Mouse (Mus musculus) gastrocnemius, adult 8-10 months (tissue): Measurements from ENCODE around the gene Usp21. TPM values are rescaled to one million over a fixed set of nuclear protein-coding genes. Genes with fewer than 3 reads are reported as not detected.

Experiments used
- DNase-seq, 2 experiments: peaks; one replicate each; pipeline ENCODE4 v3.0.0; 2022; ENCODE audit warnings: low spot score in 2 of 2
- total RNA-seq, 4 experiments: library from RNA; stranded (reverse); gene quantifications; 2 replicates each; pipeline ENCODE4 v1.2.4; 2022

The Usp21 gene
- total RNA-seq, 4 experiments from 2014 or later, result 15.3 to 19.3 (median 16.2) TPM

DNA sequence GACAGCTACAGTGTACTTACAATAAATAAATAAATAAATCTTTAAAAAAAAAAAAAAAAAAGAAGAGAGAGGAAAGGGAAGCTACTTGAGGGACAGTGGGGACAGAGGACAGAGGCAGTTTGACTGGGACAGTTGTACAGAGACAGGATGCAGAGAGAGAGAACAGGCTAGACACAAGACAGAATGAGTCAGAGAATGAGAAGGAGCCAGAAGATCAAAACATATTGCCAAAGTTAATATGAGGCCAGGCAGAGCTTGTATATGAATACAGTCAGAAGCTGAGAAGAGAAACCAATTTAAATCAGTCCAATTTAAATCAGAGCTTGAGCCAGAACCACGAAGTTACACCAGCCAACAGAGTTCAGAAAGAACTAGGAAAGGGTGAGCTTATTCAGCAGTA is 19.4 kb downstream of the Usp21 start:
- no peak for DNase-seq

DNA sequence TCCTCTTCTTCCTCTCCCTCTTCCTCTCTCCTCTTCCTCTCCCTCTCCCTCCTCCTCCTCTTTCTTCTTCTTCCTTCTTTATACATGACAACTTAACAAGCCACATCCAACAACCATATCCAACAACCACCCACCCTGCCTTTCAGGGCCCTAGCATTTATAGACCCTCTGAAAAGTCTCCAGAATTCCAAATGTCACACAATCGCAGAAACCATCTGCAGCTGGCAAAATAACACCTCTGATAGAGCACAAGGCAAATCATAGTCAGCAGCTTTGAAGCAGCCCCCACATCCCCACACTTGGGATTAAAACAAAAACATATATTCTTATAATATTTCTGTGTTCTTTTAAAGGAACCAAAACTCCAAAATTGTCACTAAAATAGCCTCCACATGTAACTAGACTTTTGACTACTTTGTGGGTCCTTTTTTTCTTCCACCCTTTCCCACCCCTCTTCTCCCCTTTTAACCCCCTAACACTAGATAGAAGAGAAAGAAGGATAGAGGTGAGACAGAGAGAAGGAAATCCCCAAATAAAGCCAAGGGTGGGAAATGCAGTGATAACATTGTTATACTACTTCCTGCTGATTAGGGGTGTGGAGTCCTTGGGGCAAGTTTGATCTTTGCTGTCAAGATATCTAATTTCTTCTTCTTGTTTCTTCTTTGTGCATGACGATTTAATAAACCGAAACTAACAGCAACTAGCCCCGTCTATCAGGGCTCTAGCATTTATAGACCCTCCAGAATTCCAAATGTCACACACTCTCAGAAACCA is 21.6 kb downstream of the Usp21 start:
- DNase-seq, result no peak

DNA sequence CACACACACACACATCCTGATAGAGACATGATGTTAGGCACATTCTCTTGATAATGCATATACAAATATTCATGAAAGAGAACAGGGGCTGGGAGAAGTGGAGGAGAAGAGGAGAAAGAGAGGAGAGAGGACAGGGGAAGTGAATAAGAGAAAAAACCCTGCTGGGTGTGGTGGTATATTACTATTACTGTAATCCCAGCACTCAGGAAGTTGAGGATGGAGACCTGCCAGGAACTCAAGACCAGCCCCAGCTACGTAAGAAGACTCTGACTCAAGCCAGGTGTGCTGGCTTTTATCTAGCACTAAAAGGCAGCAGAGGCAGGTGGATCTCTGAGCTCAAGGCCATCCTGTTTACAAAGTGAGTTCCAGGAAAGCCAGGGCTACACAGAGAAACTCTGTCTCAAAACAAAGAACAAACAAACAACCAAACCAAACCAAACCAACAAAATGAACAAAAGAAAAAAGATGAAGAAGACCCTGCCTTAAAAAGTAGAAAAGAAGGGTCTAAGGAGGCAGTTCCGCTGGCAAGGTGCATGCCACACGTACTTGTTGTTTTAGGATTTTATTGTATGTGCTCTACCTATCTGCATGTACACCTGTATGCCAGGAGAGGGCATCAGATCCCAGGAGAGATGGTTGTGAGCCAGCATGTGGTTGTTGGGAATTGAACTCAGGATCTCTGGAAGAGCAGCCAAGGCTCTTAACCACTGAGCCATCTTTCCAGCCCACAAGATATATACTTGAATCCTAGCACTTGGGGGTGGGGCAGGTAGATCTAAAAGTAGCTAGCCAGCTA is 23.9 kb downstream of the Usp21 start:
- no peak for DNase-seq

DNA sequence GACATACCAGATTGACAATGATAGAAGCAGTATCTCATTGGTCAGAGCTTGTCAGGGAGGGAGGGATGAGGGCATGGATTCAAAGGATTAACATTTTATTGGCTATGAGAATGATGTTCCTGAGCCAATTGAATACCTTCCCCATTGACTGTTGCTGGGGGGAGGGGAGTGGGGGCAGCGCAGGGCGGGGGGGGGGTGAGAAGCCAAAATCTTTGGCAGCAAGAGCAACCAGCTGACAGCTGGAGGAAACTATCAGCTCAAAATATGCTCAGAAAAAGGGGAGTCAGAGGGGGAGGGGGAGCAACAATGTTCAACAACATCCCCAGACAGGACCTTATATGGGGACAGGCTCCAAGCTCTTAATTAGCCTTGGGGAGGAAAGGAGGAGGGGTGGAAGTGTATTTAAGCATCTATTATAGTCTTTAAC is 24.6 kb downstream of the Usp21 start:
- DNase-seq, result no peak

DNA sequence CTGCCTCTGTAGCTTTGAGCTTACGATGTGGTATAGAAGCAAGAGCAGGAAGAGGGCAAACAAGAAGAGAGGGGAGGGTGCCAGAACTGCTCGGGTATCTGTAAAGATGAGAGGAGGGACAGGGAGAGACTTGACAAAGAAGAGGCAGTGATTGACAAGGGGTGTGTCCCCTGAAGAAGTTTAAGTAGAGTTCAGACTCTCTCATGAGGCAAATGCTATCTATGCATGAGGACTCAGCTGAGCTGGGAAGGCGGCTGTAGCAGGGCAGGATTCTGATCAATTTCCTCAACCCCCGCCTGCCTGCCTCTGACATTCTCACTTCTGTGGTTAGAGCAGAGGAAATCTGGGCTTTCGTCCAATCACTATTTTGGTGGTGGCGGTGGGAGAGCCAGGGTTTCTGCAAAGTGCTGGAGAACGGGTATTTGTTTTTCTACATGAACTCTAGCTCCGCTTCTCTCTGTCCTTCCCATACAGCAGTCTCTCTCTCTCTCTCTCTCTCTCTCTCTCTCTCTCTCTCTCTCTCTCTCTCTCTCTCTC is 25.1 kb downstream of the Usp21 start:
- peak; percentile 39 to 56 for DNase-seq

DNA sequence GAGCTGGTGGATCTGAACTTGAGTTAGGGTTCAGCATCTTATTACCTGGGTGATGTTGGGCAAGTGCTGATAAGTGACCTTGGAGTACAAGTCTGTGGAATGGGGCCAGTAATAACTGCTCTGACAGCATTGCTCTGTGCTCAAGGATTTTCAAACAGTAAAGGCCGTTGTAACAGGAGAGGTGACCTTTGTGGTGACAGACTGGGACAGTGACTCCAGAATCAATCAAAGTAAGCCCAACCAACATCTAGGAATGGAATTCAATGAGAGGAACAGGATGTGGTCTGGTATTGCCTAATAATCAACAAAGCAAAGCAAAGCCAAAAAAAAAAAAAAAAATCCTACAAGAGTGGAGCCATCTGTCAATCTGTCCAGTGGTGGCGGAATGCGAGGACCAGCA is 27.5 kb downstream of the Usp21 start:
- DNase-seq, result no peak

DNA sequence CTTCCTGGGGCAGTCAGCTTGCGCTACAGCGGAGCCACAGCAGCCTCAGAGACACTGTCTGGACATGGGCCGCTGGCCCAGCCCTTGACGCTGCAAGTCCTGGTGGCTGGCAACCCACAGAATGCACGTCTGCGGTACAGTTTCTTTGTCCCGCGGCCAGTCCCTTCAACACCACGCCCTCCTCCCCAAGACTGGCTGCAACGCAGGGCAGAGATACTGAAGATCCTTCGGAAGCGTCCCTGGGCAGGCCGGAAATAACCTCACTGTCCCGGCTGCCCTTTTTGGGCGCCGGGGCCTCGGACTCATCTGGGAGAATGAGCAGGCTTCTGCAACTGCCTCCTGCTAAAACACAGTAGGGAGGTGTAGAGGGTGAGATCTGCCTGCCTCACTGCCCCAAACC is 28.9 kb downstream of the Usp21 start:
- DNase-seq, result no peak

DNA sequence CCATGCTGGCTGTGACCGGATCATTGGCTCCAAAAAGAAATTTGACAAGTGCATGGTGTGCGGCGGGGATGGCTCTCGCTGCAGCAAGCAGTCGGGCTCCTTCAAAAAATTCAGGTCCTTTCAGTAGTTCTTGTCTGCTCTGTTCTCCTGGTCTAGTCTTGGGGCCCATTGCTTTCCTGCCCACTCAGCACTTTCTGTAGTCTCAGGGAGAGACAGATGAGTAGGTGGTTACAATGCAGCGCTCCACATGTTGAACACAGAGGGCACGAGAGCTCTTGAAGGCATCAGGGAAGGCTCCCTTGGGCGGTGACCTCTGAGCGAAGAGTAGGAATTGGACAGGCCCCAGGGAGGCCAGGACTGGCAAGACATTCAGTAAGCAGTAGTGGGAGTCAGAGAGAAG is 30.0 kb downstream of the Usp21 start:
- DNase-seq, result no peak

DNA sequence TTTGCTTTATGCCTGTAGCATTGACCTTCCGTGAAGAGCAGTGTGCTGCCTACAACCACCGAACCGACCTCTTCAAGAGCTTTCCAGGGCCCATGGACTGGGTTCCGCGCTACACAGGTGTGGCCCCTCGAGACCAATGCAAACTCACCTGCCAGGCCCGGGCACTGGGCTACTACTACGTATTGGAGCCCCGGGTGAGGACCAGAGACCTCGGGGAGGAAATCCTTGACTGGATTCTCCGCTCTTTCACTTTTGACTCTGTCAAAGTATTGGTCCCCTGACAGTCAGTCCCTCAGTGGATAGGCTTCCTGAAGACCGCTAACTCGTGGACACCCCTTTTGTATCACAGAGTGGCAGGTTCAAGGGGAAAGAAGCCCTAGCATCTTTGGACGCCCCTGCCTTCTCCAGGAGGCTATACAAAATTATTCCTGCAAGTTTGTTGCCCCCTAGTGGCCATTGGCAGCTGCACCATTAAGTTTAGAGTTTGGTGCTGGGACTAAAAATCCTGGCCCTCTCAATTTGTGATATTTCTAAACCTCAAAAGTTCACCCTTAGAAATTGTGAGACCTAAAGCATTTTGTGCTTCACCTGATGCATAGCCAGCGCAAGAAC is 30.7 kb downstream of the Usp21 start:
- peak; percentile 40 to 50 for DNase-seq

DNA sequence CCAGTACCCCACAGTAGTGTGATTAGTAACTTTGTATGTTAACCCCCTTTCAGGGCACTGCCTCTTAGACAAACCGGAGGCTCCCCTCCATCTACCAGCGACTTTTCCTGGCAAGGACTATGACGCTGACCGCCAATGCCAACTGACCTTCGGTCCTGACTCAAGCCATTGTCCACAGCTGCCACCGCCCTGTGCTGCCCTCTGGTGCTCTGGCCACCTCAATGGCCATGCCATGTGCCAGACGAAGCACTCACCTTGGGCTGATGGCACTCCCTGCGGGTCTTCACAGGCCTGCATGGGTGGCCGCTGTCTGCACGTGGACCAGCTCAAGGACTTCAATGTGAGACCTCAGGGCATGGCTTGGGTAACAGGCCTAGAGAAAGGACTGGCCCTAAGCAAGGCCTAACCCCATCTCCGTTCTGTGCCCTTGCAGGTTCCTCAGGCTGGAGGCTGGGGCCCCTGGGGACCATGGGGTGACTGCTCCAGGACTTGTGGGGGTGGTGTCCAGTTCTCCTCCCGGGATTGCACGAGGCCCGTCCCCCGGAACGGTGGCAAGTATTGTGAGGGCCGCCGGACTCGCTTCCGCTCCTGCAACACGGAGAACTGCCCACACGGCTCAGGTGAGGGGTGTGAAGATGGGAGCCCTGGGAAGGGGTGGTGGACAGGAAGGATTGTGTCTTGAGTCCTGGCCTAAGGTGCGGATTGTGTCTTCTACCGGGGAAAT is 31.5 kb downstream of the Usp21 start:
- DNase-seq, result no peak

DNA sequence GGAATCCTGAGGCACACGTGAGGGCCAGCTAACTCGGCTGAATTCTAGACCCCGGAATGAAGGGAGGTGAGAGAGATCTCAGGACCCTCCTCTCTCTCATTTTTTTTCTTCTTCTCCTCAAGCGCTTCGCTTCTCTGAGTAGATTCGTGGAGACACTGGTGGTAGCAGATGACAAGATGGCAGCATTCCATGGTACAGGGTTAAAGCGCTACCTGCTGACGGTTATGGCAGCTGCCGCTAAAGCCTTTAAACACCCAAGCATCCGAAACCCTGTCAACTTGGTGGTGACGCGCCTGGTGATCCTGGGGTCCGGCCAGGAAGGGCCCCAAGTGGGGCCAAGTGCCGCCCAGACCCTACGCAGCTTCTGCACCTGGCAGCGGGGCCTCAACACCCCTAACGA is 35.4 kb downstream of the Usp21 start:
- DNase-seq, result no peak

DNA sequence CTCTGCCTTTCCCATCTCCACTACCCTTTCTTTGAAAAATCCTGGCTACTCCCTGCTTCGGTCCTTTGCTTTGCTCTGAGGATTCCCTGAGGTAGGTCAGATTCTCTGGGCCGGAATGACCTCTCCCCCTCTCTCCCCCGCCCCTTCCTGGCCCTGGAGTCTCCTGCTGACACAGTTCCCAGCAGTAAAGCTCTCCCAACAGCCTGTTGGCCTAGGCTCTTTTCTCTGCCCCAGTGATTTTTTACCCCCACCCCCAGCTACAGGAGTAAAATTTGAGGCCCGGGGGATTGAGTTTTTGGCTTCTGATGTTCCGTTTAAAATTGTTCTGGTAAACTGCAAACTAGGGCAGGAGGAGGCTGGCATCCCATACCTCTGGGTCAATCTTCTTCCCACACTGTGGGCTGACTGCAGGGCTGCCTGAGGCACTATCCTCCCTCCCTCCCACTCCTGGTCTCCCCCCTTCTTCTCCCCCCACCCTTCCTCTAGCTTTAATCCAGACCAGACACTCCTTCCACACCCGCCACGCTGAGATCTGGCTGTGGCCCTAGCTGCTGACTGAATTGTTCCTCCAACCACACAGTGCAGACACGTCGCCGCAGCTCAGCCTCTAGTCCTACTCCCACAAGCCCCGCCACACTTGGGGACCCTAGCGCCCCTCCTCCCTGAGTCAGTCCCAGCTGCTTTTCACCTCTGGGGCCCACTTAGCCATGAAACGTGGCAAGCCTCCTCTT is 36.0 kb downstream of the Usp21 start:
- DNase-seq, result no peak

DNA sequence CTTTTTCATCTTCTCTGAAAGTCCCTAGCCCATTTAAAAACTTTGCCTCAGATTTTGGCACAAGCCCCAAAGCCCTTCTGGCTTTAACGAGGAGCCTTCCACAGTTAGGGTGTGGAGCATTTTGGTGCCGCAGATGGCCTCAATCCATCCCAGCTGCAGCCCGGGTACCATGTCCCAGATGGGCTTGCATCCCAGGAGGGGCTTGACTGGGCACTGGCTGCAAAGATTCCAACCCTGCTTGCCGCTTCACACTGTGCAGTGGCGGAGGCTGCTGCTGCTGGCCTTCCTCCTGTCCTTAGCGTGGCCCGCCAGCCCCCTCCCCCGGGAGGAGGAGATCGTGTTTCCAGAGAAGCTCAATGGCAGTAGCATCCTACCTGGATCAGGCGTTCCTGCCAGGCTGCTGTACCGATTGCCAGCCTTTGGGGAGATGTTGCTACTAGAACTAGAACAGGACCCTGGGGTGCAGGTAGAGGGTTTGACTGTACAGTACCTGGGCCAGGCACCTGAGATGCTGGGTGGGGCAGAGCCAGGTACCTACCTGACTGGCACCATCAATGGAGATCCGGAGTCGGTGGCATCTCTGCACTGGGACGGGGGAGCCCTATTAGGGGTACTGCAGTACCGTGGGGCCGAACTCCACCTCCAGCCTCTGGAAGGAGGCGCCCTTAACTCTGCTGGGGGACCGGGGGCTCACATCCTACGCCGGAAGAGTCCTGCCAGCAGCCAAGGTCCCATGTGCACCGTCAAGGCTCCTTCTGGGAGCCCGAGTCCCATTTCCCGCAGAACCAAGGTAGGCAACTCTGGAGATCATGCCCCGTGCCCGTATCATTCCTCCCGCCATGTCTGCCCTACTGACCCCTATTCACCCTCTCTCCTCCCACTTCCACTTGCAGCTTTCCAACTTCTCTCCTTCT is 36.9 kb downstream of the Usp21 start, which contains the start of gene Ndufs2:
Gene Ndufs2 (minus strand): TSS at position 709 of the 914 bp plus-strand sequence.
- no peak for DNase-seq

DNA sequence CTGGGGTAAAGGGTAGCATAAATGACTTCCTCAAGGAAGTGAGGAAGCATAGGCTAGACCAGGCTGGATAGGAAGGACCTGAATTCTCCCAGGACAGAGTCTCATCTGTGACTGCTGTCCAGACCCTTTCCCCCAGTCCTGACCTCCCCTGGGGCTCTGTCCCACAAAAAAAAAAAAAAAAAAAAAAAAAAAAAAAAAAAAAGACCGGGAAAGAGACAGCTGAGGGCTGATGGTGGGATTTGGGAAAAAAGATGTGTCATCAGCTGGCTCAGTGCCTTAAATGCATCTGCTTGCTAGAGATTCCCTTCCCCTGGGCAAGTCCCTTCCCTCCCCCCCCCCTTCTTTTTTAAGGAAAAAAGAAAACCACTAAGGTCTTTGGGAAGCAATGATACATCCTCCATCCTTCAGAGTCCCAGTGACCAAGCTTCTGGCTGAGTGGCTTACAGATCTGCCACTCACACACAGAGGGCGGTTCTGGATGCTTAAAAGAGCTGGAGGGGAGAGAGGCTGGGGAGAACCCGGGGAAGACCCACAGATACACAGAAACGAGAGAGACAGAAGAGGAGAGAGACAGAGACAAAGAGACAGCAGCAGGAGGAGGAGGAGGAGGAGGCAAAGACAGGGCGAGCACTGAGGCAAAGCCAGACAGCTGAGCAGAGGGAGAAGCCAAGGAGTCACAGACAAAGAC is 37.7 kb downstream of the Usp21 start, which contains the start of gene Adamts4:
Gene Adamts4 (plus strand): TSS at position 509 of the 688 bp plus-strand sequence.
- no peak for DNase-seq

DNA sequence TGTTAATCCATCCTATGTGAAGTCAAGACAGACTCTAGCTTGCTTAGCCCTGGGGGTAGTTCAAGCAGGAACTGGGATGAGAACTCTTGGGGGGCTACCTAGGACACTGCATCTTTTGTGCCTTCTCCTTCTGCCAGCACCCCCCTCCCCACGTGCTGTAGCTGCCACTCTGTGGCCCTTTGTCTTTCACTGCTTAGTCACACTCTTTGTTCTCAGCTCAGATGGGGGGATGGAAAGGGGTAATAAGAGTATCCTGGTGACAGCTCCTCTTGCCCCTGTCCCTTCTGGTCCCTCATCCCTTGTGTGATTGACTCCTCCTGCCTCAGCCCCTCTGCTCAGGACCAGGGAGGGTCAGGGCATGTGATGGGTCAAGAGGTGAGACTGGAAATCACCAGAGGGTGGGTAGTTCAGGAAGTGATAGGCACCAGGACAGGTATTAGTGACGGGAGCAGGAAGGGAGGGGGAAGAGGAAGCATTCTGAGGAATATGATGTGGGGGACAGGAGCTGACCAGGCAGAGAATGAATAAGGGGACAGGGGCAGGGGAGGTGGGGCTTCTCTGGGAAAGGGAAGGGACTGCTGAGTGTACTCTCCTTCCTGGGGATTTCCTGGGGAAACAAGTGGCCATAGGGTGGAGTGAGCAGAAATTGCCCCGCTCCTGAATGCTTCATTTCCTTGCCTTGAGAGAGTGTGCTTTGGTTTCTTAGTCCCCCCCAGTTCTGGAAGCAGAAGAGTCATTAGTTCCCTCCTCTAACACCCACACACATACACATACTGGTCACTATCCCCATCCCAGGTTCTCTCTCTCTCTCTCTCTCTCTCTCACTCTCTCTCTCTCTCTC is 39.2 kb downstream of the Usp21 start:
- DNase-seq, result no peak

DNA sequence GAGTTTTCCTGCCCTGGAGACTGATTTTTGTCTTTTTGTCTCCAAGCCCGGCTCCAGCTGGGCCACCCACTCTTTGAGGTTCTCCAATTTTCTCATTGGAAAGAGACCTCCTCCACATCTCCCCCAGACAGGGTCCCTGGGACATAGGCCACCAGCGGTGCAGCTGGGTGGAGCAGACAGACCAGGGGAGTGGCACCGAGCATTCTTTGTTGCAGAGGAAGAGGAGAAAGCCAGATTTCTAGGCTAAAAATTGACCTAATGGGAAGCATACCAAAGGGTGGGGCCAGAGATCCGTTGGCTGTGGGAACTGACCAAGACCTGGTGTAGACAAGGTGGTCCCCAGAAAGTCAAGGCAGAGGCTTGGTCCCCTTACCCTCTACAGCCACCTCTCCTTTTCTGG is 39.9 kb downstream of the Usp21 start:
- DNase-seq, result no peak

DNA sequence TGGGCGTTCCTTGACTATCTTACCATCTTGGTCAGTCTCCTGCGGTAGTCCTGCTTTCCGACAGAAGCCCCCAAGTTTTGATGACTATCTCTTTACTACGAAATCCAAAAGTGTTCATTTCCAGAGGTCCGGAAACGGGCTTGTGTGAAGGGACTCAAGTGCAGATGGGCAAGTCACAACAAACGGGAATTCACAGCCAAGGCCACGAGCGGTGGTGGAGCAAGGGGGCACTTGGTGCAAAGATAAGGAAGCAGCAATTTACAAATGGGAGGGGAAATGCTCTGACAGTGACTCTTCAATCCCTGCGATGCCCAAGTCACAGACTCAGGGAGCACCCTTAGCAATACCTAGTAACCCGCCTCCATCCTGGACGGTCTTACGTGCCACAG is 40.3 kb downstream of the Usp21 start:
- no peak for DNase-seq
